Mouse (Mus musculus) embryonic fibroblast, embryonic 13.5 days (primary cell): ENCODE measurements around the gene Mast1.

Experiments used
- CTCF ChIP-seq: IDR thresholded peaks from 2 replicates; pipeline ENCODE4 v1.5.1; 2011; ENCODE audit warnings: mild to moderate bottlenecking, control low read depth, low read length, moderate library complexity, borderline replicate concordance; ENCODE audit not compliant: insufficient read depth
- POLR2A ChIP-seq: IDR thresholded peaks from 2 replicates; pipeline ENCODE4 v1.6.1; 2011; ENCODE audit warnings: low read depth, mild to moderate bottlenecking, control low read depth, low read length, moderate library complexity

- TF ChIP-seq CTCF (no peak), POLR2A (no peak; the same call in 1 of the 2 replicates)
Observed at GRCm38 (mm10) chr8:84986379-84986945, 49.3 kb upstream of the Mast1 start.
